Mouse (Mus musculus) forebrain, embryonic 16.5 days (tissue): ENCODE measurements around the gene Mrpl58. TPM values are rescaled to one million over a fixed set of nuclear protein-coding genes. Genes with fewer than 3 reads are reported as not detected.
A peak's percentile ranks its signal among the peaks of the same experiment; 100 is the strongest.

Experiments used
- ATAC-seq: fragments of 200-750 bp; cut with Nextera tagmentation; 2 replicates; pipeline ENCODE4 v1.8.0; 2017; ENCODE audit warnings: mild to moderate bottlenecking, moderate library complexity
- H3K27ac ChIP-seq: fragments of 300-500 bp; sonication (generic); 2 replicates; pipeline ENCODE4 v1.5.1; 2014; ENCODE audit warnings: low read length, control low read depth
- H3K27me3 ChIP-seq: fragments of 300-500 bp; sonication (generic); replicated peaks from 2 replicates; pipeline ENCODE4 v1.6.1; 2014; ENCODE audit warnings: low read length; ENCODE audit not compliant: control insufficient read depth, insufficient read depth
- H3K36me3 ChIP-seq: fragments of 300-500 bp; sonication (generic); 2 replicates; pipeline ENCODE4 v1.6.1; 2014; ENCODE audit not compliant: control insufficient read depth, insufficient read depth
- H3K4me1 ChIP-seq: fragments of 300-500 bp; sonication (generic); replicated peaks from 2 replicates; pipeline ENCODE4 v1.6.1; 2014; ENCODE audit warnings: low read length; ENCODE audit not compliant: control insufficient read depth, insufficient read depth
- H3K4me2 ChIP-seq: fragments of 300-500 bp; sonication (generic); 2 replicates; pipeline ENCODE4 v1.6.1; 2014; ENCODE audit warnings: mild to moderate bottlenecking, low read length, control low read depth
- H3K4me3 ChIP-seq: fragments of 300-500 bp; sonication (generic); replicated peaks from 2 replicates; pipeline ENCODE4 v1.5.1; 2014; ENCODE audit warnings: mild to moderate bottlenecking, low read length, control low read depth
- H3K9ac ChIP-seq: fragments of 300-500 bp; sonication (generic); replicated peaks from 2 replicates; pipeline ENCODE4 v1.6.1; 2014; ENCODE audit warnings: low read depth, low read length, control low read depth
- H3K9me3 ChIP-seq: fragments of 300-500 bp; sonication (generic); 2 replicates; pipeline ENCODE4 v1.6.1; 2016; ENCODE audit warnings: low read length; ENCODE audit not compliant: control insufficient read depth
- WGBS: fragments of 180-500 bp; shearing (Covaris S2); extraction: QIAGEN DNeasy Blood & Tissue Kit; methylation state at CpG from one replicate; pipeline ENCODE4 v1.1.7; 2014; 5-methylcytosine and 5-hydroxymethylcytosine counted together
- polyA plus RNA-seq: library from polyadenylated mRNA; unstranded; fragments of >200 nt; fragmentation: Nextera tagmentation; extraction: Ambion mirVana; gene quantifications from 2 replicates; pipeline ENCODE4 v1.2.1, GENCODE M21; 2015

Mrpl58 gene
- polyA plus RNA-seq, 1 experiment from 2014 or later, result 176 TPM

- no peak overlapping the region for H3K4me2 ChIP-seq
- no peaks in the 10 kb centered on the region for H3K27me3 ChIP-seq
- H3K4me3 ChIP-seq, result no peak overlapping the region
- no peak for ATAC-seq
- 0 out of 2 replicates have a peak, but pooled peaks cover 4% of the 10 kb centered on the region for H3K36me3 ChIP-seq
- WGBS, result 71% methylated on average over 3 of the region's 3 CpGs
- H3K9ac ChIP-seq, result no peak overlapping the region
- no peak overlapping the region for H3K27ac ChIP-seq
- no peaks in the 10 kb centered on the region for H3K9me3 ChIP-seq
- H3K4me1 ChIP-seq, result peaks cover 19% of the 10 kb centered on the region
Observed at GRCm38 (mm10) chr11:115400126-115400525, 3.4 kb upstream of the Mrpl58 start.

- Histone ChIP-seq H3K27me3 (no peaks in the 10 kb centered on the region), H3K4me1 (peaks cover 19% of the 10 kb centered on the region), H3K9me3 (no peaks in the 10 kb centered on the region), H3K9ac (no peak overlapping the region), H3K4me2 (no peak overlapping the region), H3K4me3 (no peak overlapping the region), H3K36me3 (0 out of 2 replicates have a peak, but pooled peaks cover under 1% of the 10 kb centered on the region), H3K27ac (no peak overlapping the region; the same call in 1 of the 2 replicates)
- WGBS, result 44% methylated on average over 11 of the region's 11 CpGs
- ATAC-seq, result 0 out of 2 replicates have a peak, but pooled peaks have one; percentile 35
Observed at GRCm38 (mm10) chr11:115400630-115401391, 2.7 kb upstream of the Mrpl58 start.

GRCm38 (mm10) chr11:115405723-115406122 lies 2.2 kb downstream of the Mrpl58 start:
- no peak overlapping the region for H3K4me2 ChIP-seq
- H3K4me3 ChIP-seq, result no peak overlapping the region
- H3K36me3 ChIP-seq, result no peaks in the 10 kb centered on the region
- H3K9me3 ChIP-seq, result no peaks in the 10 kb centered on the region
- 93% methylated on average over 6 of the region's 6 CpGs for WGBS
- H3K4me1 ChIP-seq, result peaks cover 28% of the 10 kb centered on the region
- no peak overlapping the region for H3K9ac ChIP-seq
- no peak for ATAC-seq
- H3K27ac ChIP-seq, result no peak overlapping the region
- H3K27me3 ChIP-seq, result no peaks in the 10 kb centered on the region

- 93% methylated on average over 17 of the region's 17 CpGs for WGBS
Observed at GRCm38 (mm10) chr11:115406858-115407401, 3.4 kb downstream of the Mrpl58 start.

GRCm38 (mm10) chr11:115408266-115408920 lies 4.8 kb downstream of the Mrpl58 start:
- no peak overlapping the region for H3K9ac ChIP-seq
- H3K4me2 ChIP-seq, result no peak overlapping the region
- H3K4me1 ChIP-seq, result peaks cover 30% of the 10 kb centered on the region
- H3K4me3 ChIP-seq, result no peak overlapping the region
- WGBS, result 66% methylated on average over 6 of the region's 6 CpGs
- no peak for ATAC-seq
- H3K36me3 ChIP-seq, result no peaks in the 10 kb centered on the region
- no peak overlapping the region for H3K27ac ChIP-seq
- no peaks in the 10 kb centered on the region for H3K9me3 ChIP-seq
- H3K27me3 ChIP-seq, result no peaks in the 10 kb centered on the region

More at GRCm38 (mm10) chr11:115406858-115407401, 3.4 kb downstream of the Mrpl58 start:
- no peak overlapping the region for H3K4me3 ChIP-seq
- no peaks in the 10 kb centered on the region for H3K36me3 ChIP-seq
- H3K27me3 ChIP-seq, result no peaks in the 10 kb centered on the region
- peaks cover 29% of the 10 kb centered on the region for H3K4me1 ChIP-seq
- no peaks in the 10 kb centered on the region for H3K9me3 ChIP-seq
- no peak for ATAC-seq
- no peak overlapping the region for H3K27ac ChIP-seq
- H3K4me2 ChIP-seq, result no peak overlapping the region
- no peak overlapping the region for H3K9ac ChIP-seq

- no peak overlapping the region; the same call in 1 of the 2 replicates for H3K9ac ChIP-seq
- H3K27ac ChIP-seq, result peak overlapping the region; percentile 34; the same call in 1 of the 2 replicates
- H3K27me3 ChIP-seq, result no peaks in the 10 kb centered on the region
- peaks cover 29% of the 10 kb centered on the region for H3K4me1 ChIP-seq
- no peak overlapping the region for H3K4me3 ChIP-seq
- ATAC-seq, result no peak
- H3K4me2 ChIP-seq, result no peak overlapping the region
- H3K9me3 ChIP-seq, result no peaks in the 10 kb centered on the region
- no peaks in the 10 kb centered on the region for H3K36me3 ChIP-seq
- 8% methylated on average over 7 of the region's 7 CpGs for WGBS
Observed at GRCm38 (mm10) chr11:115409556-115409955, 6.0 kb downstream of the Mrpl58 start.

- Histone ChIP-seq H3K27me3 (no peaks in the 10 kb centered on the region), H3K4me3 (peak within 1 kb of the TSS; percentile 85), H3K4me1 (peaks cover 21% of the 10 kb centered on the region), H3K4me2 (peak within 1 kb of the TSS; percentile 88), H3K27ac (peak within 1 kb of the TSS; percentile 81), H3K9me3 (no peaks in the 10 kb centered on the region), H3K36me3 (peaks cover 5% of the 10 kb centered on the region; the same call in 1 of the 2 replicates), H3K9ac (peak within 1 kb of the TSS; percentile 93)
- under 1% methylated on average over 55 of the region's 56 CpGs for WGBS
- peak; percentile 99 for ATAC-seq
Observed at GRCm38 (mm10) chr11:115419531-115420237, 16.1 kb downstream of the Mrpl58 start, which contains the start of the genes Atp5h and Kctd2. Atp5h (minus strand) TSS chr11:115419962. Kctd2 (plus strand) TSS chr11:115420128.

GRCm38 (mm10) chr11:115420336-115421190 lies 17.0 kb downstream of the Mrpl58 start:
- WGBS, result 2% methylated on average over 45 of the region's 45 CpGs
- ATAC-seq, result peak; percentile 43; the same call in 1 of the 2 replicates
- Histone ChIP-seq H3K27me3 (no peaks in the 10 kb centered on the region), H3K4me3 (peak overlapping the region; percentile 85), H3K27ac (peak overlapping the region; percentile 81), H3K4me2 (peak overlapping the region; percentile 88), H3K9me3 (no peaks in the 10 kb centered on the region), H3K4me1 (peaks cover 21% of the 10 kb centered on the region), H3K36me3 (peaks cover 4% of the 10 kb centered on the region; the same call in 1 of the 2 replicates), H3K9ac (peak overlapping the region; percentile 93)
